Mouse (Mus musculus) layer of hippocampus, adult 8-10 months (tissue): ENCODE measurements at regions not wholly inside any gene's neighbourhood (a gene's known extent, or its start where the extent isn't known, plus 50 kb on each side); places are given as distances from the start of the nearest gene placed in this dataset.

Source experiments
- DNase-seq, 2 experiments: peaks; one replicate each; pipeline ENCODE4 v3.0.0; 2022; ENCODE audit warnings: low spot score in 2 of 2

DNA sequence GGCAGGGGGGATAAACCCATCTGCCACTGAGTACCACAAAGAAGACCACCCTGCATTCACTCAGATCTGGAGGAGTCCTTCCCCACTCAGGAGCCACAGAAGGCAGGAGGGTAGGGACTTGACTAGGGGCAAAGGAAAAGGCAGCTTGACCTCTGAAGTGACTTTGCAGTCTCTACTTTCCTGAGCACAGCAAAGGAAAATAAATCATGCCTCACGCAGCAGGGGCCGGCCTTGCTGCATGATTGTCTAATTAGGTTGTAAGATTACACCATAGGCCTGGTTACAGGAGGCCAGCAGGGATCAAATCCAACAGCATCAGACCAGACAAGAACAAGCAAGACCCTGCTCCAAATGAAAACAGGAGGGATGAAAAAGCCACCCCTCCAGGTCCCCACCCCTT, 180.0 kb downstream of the Gm12728 start:
- no peak for DNase-seq

DNA sequence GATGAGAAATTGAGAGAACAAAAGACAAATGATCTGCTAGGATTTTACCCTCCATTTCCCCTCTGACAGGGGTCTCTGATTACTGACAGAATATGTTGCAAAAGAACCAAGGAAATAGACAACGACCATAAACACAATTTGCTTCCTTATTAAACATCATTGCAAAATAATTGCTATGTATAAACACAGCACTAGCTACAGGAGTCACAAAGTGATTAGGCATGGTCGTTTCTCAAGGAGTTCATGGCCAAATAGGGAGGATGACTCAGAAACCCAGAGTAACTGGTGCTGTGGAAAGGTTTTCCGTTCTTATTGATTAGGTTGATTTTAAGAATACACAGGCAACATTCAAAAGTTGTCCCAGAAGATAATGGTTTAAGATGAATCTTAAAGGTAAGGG, 180.4 kb downstream of the Gm12728 start:
- no peak for DNase-seq

DNA sequence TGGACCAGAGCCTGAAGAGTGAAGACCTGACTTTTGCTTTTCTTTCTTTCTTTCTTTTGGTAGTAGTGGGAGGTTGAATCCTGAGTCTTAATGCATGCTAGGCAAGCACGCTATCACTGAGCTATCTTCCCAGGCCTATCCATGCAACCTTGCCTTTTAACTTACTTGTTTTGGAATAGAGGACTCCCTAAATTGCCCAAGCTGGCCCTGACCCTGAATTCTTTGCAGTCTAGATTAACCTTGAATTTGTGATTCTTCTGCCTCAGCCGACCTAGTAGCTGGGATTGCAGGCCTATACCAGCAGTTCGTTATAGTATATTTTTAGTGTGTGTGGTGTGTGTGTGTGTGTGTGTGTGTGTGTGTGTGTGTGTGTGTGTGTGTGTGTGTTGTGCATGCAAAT, 183.1 kb downstream of the Gm12728 start:
- no peak for DNase-seq

DNA sequence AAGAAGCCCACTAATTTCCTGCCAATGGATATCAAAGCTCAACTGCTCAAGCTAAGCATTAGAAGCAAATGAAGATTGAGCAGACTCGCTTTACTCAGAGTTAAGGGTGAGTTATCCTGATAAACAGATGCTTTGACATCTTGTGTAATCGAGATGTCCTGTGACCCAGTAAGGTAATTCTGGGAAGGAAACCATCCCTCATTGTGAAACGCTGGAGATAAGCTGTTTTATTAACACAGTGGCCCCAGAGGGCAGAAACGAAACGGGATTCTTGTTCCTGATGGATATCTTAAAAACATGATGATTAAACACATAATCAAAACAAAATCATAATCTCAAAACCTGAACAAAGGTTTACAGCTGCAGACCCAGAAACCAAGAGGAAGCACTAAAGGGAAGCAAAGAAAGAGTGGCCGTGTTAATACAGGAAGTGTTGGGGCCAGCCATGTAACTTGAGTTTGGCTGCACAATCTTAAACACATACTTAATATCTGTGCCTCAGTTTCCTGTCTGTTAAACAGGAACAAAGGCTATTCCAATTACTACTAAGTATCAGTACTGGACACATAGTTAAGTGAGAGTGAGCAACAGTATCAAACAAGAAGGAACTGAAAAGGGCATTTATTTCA, 184.2 kb downstream of the Gm12728 start:
- DNase-seq = no peak

DNA sequence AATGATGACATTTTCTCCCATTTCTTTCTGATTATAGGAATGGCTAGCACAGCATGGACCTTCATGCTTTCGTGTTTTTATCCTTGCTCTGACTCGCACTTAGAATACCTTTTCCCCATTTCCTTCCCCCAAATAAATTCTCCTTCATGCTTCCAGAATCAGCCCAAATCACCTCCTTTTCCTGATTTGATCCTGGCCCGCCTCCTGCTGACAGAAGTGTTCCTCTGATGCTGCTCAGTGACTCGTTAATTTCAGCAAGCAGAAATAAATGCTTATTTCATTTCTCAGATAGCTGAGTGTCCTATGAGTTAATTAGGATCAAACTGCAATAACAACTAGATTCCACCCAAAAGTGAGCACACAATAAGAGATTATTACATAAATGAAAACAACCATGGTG, 185.3 kb downstream of the Gm12728 start:
- no peak for DNase-seq

DNA sequence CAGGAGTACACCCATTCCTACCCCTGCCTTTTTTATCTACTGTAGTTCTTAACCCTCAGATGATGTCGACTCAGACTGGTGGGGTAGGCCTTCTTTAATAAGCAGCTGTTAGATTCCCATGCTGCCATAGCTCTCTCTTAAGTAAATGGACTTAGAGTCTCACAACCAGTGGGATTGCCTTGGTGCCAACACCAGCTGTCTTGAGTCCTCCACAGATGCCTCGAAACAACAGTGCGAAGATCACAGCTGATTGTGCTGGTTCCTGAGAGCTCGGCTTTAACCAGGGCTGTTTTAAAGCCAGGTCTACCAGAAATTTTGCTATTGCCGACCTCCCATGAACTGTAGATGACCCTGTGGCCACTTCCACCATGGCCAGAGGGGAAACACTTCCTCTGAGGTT, 189.4 kb downstream of the Gm12728 start:
- no peak for DNase-seq

DNA sequence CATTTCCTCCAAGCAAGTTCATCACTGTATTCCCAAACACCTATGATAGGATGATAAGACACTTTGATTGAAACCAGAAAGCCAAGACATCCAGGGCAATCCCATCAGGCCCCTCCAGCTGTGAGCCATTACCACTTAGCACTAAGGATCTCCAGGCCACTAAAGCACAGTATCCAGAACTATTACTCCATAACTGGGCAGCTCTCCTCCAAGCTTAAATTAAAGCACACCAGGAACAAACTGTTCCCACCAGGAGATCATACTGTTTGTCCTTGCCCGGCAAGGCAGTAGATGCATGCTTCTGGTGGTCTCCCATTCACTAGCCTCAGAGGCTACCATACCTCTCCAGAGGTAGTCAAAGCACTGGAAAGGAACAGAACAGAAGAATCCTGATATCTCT, 193.3 kb downstream of the Gm12728 start:
- DNase-seq = no peak

DNA sequence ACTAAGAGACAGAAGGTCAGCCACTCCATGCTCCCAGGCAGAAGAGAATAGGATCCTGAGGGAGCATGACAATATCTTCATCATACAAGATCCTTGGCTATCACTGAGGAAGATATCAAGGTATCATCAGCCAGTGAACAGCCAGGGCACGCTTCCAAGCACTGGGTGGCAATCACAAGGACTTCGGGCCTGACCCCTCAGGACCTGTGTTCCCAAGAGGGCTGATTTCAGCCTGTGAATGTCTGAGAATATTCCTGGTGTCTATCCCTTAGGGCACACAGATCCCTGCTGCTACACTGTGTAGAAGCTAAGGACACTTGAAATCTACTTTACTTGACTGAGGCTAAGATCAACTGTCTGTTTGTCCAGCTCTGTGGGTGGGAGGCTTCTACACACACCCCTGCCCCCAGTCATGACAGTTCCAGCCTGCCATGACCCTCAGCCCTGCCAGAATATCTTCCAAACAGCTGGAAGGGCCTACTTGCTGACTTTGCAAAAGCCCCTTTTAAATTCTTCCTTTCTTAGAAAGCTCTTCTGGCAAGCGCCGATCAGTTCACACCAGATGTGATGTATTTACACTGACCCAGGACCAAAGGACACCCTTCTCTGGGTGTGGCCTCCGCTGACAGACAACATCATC, 198.4 kb downstream of the Gm12728 start:
- no peak for DNase-seq

DNA sequence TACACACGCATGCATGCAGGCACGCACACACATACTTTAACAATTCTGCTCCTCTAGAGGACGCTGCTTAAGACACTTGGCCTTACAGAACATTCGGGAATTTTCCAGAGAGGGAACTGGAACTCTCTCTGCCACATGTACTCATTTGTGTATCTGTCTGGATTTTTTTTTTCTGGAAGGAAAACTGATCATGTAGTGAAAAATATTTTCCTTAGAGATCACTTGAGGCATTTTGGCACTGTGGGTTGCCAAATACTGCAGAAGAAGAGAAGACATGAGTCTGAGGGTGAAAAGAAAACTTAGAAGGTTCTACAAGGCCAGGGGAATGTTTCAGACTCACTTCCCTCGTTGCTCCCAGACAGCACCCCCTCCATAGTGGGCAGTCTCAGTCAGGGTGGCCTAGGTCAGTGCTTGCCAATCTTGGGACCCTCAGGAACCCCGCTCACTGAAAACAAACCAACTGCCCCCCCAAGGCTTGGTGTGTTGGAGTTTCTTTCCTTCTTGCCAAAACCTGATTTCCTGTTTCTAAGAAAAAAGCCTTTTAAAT, 203.0 kb downstream of the Gm12728 start:
- no peak for DNase-seq

DNA sequence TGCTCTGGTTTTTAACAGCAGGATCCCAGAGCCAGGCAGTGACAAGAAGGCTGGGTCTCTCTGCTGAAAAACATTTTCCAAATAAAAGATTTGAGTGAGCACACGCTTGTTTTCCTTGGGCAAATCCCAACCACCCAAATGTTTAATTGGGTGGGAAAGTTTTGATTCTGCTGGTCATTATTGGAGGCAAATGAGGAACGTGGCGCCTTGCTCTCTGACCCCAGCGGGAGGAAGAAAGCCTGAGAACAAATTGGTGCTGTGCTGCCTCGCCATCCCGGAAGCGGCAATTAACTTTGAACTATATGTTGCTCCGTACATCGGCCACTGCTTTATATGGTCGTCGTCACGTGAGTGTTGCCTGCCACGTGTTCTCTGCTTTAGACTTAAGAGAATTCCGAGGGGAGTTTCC, 204.7 kb downstream of the Gm12728 start:
- no peak for DNase-seq

DNA sequence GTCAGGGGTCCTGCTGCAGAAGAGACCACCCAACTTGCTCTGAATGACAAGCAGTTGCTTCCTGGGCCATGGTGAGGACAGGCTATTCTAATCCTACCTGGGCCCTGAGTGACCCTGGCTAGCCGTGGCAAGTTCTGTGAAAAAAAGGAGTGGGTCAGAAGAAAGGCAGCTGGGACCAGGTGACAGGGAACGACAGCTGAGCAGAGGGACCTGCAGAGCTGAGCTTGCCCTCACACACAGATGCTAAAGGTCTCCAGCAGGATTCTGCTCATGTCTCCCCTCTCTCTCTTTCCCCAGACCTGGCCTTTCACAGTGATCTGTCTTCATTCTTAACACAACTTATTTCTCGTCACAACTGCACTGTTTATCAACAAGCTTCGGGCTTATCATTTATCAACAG, 206.4 kb downstream of the Gm12728 start:
- no peak for DNase-seq

DNA sequence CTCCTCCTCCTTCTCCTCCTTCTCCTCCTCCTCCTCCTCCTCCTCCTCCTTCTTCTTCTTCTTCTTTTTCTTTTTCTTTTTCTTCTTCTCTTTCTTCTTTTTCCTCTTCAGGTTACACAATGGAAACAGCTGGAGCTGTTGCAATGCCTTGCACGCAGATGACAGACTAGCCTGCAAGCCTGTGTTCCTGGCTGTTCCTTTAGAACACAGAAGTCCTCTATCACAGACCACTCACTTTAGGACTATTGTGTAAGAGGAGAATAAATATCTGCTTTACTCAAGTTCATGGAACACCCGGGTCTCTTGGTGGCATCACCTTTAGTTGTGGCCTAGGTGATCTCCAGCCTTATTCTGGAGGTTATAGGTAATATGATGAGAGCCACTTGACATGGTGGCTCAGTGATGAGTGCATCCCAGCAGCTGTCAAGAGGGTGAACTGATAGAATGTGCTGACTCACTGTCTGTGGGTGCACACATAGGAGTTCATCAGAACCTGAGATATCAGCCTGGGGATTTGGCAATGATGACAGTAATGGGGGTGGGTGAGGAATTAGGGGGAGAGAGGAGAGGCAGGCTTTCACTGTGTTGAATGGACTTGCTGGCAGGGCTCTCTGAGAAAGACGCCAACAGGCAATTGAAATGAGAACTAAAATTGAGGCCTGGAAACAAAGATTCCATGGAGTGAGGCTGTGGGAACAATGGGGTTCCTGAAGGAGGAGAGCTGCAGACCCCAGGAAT, 207.4 kb downstream of the Gm12728 start:
- peak; percentile 22 to 42 for DNase-seq

DNA sequence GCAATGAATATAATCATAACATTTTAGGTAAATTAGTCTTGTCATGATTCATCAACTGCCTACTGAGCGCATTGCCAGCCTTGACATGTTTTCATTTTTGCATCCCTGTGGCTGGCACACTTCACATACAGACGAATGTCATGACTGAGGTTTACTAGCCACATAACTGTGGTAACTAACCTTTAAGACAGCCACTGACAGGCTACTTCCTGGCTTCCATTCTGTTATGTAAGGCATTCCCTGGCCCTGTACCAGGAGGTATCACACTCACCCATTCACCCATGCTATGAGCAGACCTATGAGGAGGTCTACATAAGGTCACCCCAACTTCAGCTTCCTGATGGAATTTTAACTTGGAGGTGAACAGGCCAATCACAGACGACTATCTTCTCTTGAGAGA, 212.8 kb downstream of the Gm12728 start:
- DNase-seq = no peak

DNA sequence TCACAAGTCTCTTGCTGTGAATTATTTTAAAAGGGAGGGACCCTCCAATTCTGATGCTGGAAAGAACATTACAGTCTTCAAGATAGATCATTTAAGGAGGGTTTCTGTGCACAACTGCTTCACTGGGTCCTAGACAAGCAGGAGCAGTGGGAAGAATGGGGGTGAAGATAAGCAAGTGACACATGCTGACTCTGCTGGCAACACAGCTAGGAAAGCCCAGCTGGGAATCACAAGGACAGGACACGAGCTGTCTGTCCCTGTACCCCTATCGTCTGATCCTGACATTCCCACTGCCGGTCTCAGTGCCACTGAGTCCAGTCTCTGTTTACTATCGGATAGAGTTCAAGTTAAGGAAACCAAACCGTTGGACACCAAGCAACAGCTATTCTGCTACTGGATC, 216.3 kb downstream of the Gm12728 start:
- DNase-seq = no peak

DNA sequence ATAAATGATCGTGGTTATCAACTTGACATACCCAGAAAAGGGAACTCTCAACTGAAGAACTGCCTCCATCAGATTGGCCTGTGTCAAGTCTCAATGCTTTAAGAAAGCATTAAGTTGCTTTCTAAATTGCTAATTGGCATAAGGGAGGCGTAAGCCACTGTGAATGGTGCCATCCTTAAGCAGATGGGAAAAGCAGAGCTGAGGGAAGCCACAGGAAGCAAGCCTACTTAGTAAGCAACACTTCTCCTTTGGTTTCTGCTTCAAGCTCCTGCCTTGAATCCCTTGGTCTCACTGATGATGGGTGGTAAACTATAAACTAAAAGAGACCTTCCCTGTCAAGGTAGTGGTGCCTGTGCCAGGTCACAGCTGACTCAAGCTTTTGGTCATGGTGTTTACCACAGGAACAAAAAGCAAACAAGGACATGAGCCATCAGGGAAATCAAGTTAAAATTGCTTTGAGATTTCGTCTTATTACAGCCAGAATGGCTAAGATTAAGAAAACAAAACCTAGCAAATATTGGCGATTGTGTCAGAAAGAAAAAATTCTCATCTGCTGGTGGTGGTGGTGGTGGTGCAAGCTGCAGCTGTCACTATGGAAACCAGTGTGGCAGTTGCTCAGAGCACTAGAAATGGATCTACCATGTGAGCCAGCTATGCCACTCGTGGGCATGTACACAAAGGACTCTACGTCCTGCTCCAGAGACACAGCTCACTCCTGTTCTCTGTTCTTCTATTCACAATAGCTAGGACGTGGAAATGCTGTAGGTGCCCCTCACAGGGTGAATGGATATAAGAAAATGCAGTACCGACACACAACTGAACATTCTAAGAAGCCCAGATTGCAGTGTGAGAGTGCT, 217.9 kb downstream of the Gm12728 start:
- DNase-seq = peak in 1 of 2 experiments; percentile 22

DNA sequence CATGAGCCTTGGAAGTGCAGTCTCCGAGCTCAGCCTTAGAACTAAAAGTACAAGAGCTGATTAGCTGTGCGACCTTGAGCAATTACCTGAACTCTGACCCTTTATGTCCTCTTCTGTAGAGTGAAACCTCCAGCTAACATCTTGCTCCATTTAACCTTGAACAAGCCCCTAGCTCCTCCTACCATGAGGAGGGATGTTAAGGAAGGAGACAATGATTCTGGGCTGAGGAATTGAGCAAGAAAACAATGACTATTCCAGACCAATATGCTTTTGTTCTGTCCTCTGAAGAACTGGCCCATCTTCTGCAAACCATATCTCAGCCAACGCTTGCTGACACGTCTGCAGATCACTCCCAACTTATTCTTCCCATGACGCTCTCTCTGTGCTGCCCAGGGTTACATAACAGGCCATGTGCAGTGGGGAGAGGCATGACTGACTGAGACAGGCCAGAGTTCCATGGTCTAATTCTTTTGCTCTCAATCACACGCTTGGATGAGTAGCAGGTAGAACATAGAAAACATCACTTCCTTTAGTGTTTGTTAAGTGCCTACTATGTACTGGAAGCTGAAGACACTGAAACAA, 227.5 kb downstream of the Gm12728 start:
- DNase-seq = no peak

DNA sequence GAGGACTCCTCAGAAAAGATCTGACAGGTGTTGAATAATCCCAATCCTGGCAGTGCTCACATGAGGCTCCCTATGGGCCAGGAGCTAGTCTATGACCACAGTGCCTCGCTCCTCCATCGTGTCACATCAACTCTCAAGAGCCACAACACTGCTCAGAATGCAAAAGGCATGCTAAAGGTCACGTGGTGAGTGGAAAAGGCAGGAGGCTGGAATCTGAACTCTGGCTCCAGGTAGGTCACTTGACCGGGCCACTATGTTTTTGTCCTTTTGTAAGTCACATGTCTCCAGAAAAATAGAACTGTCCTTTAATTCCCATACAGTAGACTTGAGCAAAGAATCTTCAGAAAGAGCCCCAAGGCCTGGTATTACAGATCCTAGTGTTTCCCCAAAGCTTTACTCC, 229.3 kb downstream of the Gm12728 start:
- DNase-seq = no peak

DNA sequence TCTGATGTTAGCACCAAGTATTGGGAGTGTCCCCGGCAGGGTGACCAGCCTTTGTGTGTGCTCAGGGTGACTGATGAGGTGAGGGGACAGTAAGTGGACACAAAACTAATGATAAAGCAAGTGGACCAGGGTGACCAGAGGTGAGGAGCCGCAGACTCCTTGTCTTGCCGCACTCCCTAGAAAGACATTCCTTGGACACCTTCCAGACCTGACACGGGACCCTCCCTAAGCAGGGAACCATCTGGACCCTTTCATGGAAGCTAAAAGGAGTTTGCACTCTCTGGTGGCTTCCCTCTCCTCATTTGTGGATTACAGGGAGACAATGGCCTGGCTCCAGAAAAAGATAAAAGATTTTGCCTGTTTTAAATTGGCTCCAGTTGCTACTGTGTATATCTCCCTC, 230.7 kb downstream of the Gm12728 start:
- DNase-seq = no peak

DNA sequence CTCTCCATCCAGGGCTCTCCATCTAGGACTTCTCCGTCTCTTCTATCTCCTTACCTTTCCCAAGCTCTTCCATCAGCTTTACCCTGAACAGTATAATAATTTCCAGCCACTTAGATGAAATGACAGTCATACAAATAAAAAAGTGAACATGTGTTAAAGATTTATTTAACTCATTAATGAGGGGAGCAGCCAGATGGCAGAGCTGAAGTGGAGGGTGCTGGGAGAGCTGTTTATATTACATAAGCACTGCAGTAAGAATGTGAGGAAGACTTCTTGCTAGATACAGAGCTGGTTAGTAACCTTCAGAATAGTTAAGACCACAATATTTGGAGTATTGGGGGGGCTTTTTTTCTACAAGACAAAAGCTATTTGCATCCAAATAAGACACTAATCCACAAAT, 234.9 kb downstream of the Gm12728 start:
- peak; percentile 37 to 38 for DNase-seq

DNA sequence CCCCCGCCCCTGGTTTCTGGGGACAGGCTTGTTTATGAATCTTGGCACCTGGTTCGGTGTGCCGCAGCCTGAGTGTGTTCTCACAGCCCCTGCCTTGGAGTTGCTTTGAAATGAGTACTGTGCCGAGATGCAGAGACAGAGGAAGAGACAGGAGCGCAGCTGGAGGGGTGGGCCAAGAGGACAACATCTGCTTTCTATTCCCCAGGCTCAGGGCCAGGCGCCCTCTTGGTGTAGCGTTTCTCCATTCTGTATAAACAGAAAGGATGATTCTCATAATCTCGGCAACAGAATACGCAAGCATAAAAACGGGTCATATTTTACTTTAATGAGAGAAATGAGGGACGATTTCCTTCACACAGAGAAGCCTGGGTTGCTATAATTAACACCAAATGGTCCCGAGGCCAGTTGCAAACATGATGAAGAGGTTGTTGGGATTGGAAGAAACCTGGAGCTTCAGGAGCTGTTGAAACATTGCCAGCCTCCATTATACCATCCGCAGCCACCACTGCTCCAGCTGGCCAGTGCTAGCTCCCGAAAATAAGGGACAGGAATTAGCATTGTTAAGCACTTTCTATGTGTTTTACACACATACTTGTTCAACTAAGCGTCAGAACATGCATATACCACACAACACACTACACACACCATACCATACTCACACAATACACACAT, 236.4 kb downstream of the Gm12728 start:
- DNase-seq = peak in 1 of 2 experiments; percentile 17

DNA sequence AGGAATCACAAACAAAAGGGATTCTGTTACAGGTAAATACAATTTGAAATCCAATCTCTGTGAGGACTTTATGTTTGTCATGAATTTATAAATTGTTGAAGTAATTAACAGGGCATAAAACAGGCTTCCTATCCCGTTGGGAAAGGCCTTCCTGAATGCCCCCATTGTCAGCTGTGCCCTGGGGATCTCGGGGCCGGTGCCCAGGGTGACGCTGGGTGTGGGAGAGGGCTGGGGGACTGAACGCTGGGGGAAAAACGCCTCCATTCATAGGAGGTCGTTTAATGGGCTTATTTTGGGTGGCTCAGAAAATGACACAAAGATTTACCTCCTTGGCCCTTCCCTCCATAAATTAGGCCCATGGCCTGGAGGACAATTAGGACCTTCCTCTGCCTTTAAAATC, 250.7 kb downstream of the Gm12728 start:
- no peak for DNase-seq
